Mouse (Mus musculus): ENCODE results near the gene Sema6c. TPM values are rescaled to one million over a fixed set of nuclear protein-coding genes. Genes with fewer than 3 reads are reported as not detected.
"Not testable (repeated sequence)": the region's sequence is repeated elsewhere in the genome, so short reads cannot be mapped to it uniquely, and the experiment has no call there.

Sema6c gene
- polyA plus RNA-seq, 1 experiment from 2014 or later: 15.2 TPM

DNA sequence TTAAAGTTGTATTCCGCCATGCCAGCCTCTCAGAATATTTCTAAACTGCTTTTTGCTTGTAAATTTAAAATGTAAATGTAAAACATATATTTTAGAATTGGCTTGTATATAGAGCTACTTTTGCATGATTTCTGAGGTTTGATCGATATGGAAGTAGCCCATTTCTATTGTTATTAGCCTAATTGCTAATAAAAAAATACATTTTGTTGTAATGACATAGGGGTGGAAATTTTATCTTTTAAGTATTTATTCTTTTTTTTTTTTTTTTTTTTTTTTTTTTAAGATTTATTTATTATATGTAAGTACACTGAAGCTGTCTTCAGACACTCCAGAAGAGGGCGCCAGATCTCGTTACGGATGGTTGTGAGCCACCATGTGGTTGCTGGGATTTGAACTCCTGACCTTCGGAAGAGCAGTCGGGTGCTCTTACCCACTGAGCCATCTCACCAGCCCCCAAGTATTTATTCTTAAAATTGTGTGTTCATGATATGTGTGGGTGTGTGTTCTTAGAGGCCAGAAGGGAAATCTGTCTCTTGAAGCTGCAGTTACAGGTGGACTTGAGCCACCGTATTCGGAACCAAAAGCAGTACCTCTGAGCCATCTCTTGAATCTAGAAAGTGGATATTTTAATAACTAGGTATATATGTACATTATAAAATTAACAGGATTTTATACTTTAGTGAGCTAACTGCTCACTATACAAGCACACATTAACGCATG is 52.8 kb downstream of the Sema6c start:
- not testable (repeated sequence) for H3K4me1 ChIP-seq (ENCODE audit: control insufficient read depth, insufficient read depth, low read depth, low read length); H3K4me2 ChIP-seq (ENCODE audit: low read length); H3K9me3 ChIP-seq (ENCODE audit: control insufficient read depth, low read length); H3K9ac ChIP-seq (ENCODE audit: low read depth, low read length); H3K4me3 ChIP-seq (ENCODE audit: low read length); H3K36me3 ChIP-seq (ENCODE audit: control insufficient read depth, insufficient read depth, low read length); H3K27me3 ChIP-seq (replicated peaks; ENCODE audit: control insufficient read depth, insufficient read depth, low read length); H3K27ac ChIP-seq (ENCODE audit: low read depth, low read length); ATAC-seq
- 95% methylated on average over 7 of the region's 10 CpGs for WGBS

DNA sequence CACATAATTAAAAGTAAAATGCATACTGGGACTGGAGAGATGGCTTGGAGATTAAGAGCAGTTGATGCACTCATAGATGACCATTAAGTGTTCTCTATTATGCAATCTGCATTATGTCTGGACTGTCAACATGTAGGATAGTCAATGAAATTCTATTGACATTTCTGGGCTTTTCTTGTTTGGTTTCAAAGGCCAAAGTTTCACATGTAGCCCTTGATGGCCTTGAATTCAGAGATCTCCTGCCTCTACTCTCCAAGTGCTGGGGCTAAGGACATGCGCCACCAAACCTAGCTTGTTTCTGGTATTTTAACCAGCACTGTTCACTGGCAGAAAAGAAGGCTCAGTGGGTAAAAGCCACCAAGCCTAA is 53.3 kb downstream of the Sema6c start:
- 100% methylated on average over 1 of the region's 1 CpGs for WGBS
- no peak overlapping the region for H3K4me2 ChIP-seq (ENCODE audit: low read length)
- H3K36me3 ChIP-seq (ENCODE audit: control insufficient read depth, insufficient read depth, low read length): peaks cover 5% of the 10 kb centered on the region; the same call in 1 of the 2 replicates
- H3K27me3 ChIP-seq (replicated peaks; ENCODE audit: control insufficient read depth, insufficient read depth, low read length): no peaks in the 10 kb centered on the region
- H3K4me3 ChIP-seq (ENCODE audit: low read length): no peak overlapping the region
- no peak for ATAC-seq
- H3K9me3 ChIP-seq (ENCODE audit: control insufficient read depth, low read length): no peaks in the 10 kb centered on the region
- peaks cover 9% of the 10 kb centered on the region for H3K4me1 ChIP-seq (ENCODE audit: control insufficient read depth, insufficient read depth, low read depth, low read length)
- H3K9ac ChIP-seq (ENCODE audit: low read depth, low read length): no peak overlapping the region
- H3K27ac ChIP-seq (ENCODE audit: low read depth, low read length): no peak overlapping the region

GRCm38 (mm10) chr3:95216655-95217254 is 56.5 kb downstream of the Sema6c start:
- H3K27me3 ChIP-seq (replicated peaks; ENCODE audit: control insufficient read depth, insufficient read depth, low read length): no peaks in the 10 kb centered on the region
- no peak for ATAC-seq
- H3K9ac ChIP-seq (ENCODE audit: low read depth, low read length): peak overlapping the region; percentile 89
- H3K36me3 ChIP-seq (ENCODE audit: control insufficient read depth, insufficient read depth, low read length): peaks cover 25% of the 10 kb centered on the region
- peak overlapping the region; percentile 77 for H3K4me3 ChIP-seq (ENCODE audit: low read length)
- no peaks in the 10 kb centered on the region for H3K9me3 ChIP-seq (ENCODE audit: control insufficient read depth, low read length)
- peak overlapping the region; percentile 72 for H3K4me2 ChIP-seq (ENCODE audit: low read length)
- H3K27ac ChIP-seq (ENCODE audit: low read depth, low read length): peak overlapping the region; percentile 98
- peaks cover 10% of the 10 kb centered on the region for H3K4me1 ChIP-seq (ENCODE audit: control insufficient read depth, insufficient read depth, low read depth, low read length)
- WGBS: 17% methylated on average over 4 of the region's 4 CpGs

DNA sequence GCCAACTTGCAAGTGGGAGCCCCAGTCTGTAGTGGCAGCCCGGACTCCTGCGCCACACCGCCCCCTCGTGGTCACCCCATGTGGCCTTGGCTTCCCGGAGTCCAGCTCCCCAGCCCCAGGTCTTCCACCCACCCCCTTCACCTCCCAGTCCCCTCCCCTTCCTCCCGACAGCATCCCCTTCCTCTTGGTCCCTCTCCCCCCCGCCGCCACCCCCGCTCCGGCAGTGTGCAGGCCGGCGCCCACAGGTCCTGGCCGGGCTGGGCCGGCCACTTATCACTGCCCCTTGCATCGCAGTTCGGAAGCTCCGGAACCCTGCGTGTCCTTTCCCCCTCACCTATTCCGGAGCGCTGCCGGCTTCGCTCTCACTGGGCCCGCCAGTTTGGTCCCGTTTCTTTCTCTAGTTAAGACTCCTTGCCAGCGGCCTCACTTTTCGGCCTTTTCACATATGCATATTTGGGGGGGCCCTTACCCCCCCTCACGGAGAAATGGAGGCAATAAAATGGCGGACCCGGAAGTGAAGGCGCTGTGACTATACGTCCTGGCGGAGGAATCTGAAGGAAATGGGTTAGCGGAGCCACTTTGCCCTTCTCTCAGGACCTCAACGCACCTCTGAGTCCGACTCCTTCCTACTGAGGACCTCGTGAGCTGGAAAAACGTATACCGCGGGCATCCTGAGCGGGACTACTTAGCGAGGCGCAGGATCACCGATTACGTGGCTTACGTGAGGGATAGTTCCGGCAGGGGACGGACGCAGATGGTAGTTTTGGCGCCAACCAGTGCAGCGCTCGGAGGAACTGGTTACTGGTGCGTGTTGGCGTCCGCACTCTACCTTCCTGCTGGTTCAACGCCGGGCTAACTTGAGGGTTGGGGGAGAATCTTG is 57.2 kb downstream of the Sema6c start, which contains the start of gene Gabpb2:
TSS of gene Gabpb2 (minus strand) at position 662 of the 880 bp plus-strand sequence.
- peaks cover 25% of the 10 kb centered on the region for H3K36me3 ChIP-seq (ENCODE audit: control insufficient read depth, insufficient read depth, low read length)
- H3K4me3 ChIP-seq (ENCODE audit: low read length): peak within 1 kb of the TSS; percentile 77
- ATAC-seq: peak; percentile 88
- peak within 1 kb of the TSS; percentile 89 for H3K9ac ChIP-seq (ENCODE audit: low read depth, low read length)
- peak within 1 kb of the TSS; percentile 72 for H3K4me2 ChIP-seq (ENCODE audit: low read length)
- peak within 1 kb of the TSS; percentile 98 for H3K27ac ChIP-seq (ENCODE audit: low read depth, low read length)
- no peaks in the 10 kb centered on the region for H3K9me3 ChIP-seq (ENCODE audit: control insufficient read depth, low read length)
- H3K27me3 ChIP-seq (replicated peaks; ENCODE audit: control insufficient read depth, insufficient read depth, low read length): no peaks in the 10 kb centered on the region
- WGBS: under 1% methylated on average over 52 of the region's 56 CpGs
- peaks cover 10% of the 10 kb centered on the region for H3K4me1 ChIP-seq (ENCODE audit: control insufficient read depth, insufficient read depth, low read depth, low read length)

DNA sequence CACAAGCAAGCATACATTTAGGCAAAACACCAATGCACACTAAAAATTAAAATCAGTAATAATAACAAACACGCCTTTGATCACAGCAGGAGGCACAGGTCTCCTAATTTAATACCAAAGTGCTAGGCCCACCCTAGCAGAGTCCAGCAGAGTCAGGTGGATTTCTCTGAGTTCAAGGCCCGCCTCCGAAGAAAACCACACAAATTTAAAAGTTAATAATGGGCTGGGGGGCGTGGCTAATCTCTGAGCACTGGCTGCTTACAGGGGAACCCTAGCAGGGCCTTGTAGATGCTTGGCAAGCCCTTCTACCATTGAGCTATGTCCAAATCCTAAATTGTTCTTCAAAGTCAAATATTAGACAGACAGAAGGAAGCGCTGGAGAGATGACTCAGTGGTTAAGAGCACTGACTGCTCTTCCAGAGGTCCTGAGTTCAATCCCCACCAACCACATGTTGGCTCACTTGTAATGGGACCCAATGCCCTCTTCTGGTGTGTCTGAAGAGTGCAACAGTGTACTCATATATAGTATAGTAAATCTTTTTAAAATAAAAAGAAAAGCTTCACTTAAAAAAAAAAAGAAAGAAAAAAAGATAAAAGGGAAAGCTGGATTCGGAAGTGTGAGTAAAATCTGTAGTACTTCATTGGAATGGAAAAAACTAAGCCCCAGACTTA is 58.3 kb downstream of the Sema6c start:
- Histone ChIP-seq H3K27ac (ENCODE audit: low read depth, low read length) (no peak overlapping the region), H3K4me3 (ENCODE audit: low read length) (peak overlapping the region; percentile 77), H3K4me2 (ENCODE audit: low read length) (peak overlapping the region; percentile 72), H3K4me1 (ENCODE audit: control insufficient read depth, insufficient read depth, low read depth, low read length) (peaks cover 10% of the 10 kb centered on the region), H3K27me3 (replicated peaks; ENCODE audit: control insufficient read depth, insufficient read depth, low read length) (no peaks in the 10 kb centered on the region), H3K9me3 (ENCODE audit: control insufficient read depth, low read length) (no peaks in the 10 kb centered on the region), H3K9ac (ENCODE audit: low read depth, low read length) (no peak overlapping the region; the same call in 1 of the 2 replicates), H3K36me3 (ENCODE audit: control insufficient read depth, insufficient read depth, low read length) (peaks cover 25% of the 10 kb centered on the region)
- no peak for ATAC-seq
- 83% methylated on average over 6 of the region's 6 CpGs for WGBS

DNA sequence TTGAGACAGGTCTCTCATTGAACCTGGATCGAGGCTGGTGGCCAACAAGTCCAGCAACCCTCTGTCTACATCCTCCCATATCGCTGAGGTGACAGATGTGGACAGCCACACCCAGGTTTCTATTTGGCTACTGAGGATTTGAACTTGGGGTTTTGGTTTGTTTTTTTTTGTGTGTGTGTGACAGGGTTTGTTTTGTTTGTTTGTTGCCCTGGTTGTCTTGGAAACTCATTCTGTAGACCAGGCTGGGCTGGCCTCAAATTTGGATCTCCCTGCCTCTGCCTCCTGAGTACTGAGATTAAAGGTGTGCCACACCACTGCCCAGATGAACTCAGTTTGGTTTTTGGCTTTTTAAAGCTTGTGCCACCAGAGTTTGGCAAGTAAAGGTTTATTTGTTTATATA is 62.8 kb downstream of the Sema6c start:
- peaks cover 28% of the 10 kb centered on the region for H3K4me1 ChIP-seq (ENCODE audit: control insufficient read depth, insufficient read depth, low read depth, low read length)
- H3K9me3 ChIP-seq (ENCODE audit: control insufficient read depth, low read length): no peaks in the 10 kb centered on the region
- H3K27ac ChIP-seq (ENCODE audit: low read depth, low read length): no peak overlapping the region
- 96% methylated on average over 2 of the region's 2 CpGs for WGBS
- peaks cover 30% of the 10 kb centered on the region for H3K36me3 ChIP-seq (ENCODE audit: control insufficient read depth, insufficient read depth, low read length)
- no peak overlapping the region for H3K4me2 ChIP-seq (ENCODE audit: low read length)
- no peak overlapping the region for H3K9ac ChIP-seq (ENCODE audit: low read depth, low read length)
- no peak for ATAC-seq
- H3K4me3 ChIP-seq (ENCODE audit: low read length): no peak overlapping the region
- H3K27me3 ChIP-seq (replicated peaks; ENCODE audit: control insufficient read depth, insufficient read depth, low read length): no peaks in the 10 kb centered on the region

Small RNA genes within 50 kb of the gene (microRNA-seq; reads per million reads assigned to microRNA genes)
- not detected for gene Mir8099-1

Other genes with a start within 250 kb of the Sema6c start
- gene Selenbp1, start 227.4 kb upstream of the Sema6c start, polyA plus RNA-seq (2015; fragmentation: Nextera tagmentation; extraction: Ambion mirVana): 18.1 and 23.5 TPM in 2 replicates
- 6.1 and 7.1 TPM in 2 replicates for gene Rfx5, start 206.4 kb upstream of the Sema6c start, polyA plus RNA-seq (2015; fragmentation: Nextera tagmentation; extraction: Ambion mirVana)
- gene Pi4kb, start 185.7 kb upstream of the Sema6c start, polyA plus RNA-seq (2015; fragmentation: Nextera tagmentation; extraction: Ambion mirVana): 22.1 and 26.2 TPM in 2 replicates
- 15.9 and 22.0 TPM in 2 replicates for gene Zfp687, start 145.0 kb upstream of the Sema6c start, polyA plus RNA-seq (2015; fragmentation: Nextera tagmentation; extraction: Ambion mirVana)
- 267 and 288 TPM in 2 replicates for gene Psmd4, start 117.8 kb upstream of the Sema6c start, polyA plus RNA-seq (2015; fragmentation: Nextera tagmentation; extraction: Ambion mirVana)
- gene Pip5k1a, start 53.5 kb upstream of the Sema6c start, polyA plus RNA-seq (2015; fragmentation: Nextera tagmentation; extraction: Ambion mirVana): 13.8 and 14.5 TPM in 2 replicates
- gene Vps72, start 49.4 kb upstream of the Sema6c start, polyA plus RNA-seq (2015; fragmentation: Nextera tagmentation; extraction: Ambion mirVana): 142 and 158 TPM in 2 replicates
- gene Tmod4, start 36.0 kb upstream of the Sema6c start, polyA plus RNA-seq (2015; fragmentation: Nextera tagmentation; extraction: Ambion mirVana): 0.98 and 1.7 TPM in 2 replicates
- gene Scnm1, start 26.4 kb upstream of the Sema6c start, polyA plus RNA-seq (2015; fragmentation: Nextera tagmentation; extraction: Ambion mirVana): 83.2 and 83.6 TPM in 2 replicates
- gene Lysmd1, start 26.4 kb upstream of the Sema6c start, polyA plus RNA-seq (2015; fragmentation: Nextera tagmentation; extraction: Ambion mirVana): 51.9 and 52.3 TPM in 2 replicates
- gene Tnfaip8l2, start 18.1 kb upstream of the Sema6c start, polyA plus RNA-seq (2015; fragmentation: Nextera tagmentation; extraction: Ambion mirVana): 3.0 and 3.3 TPM in 2 replicates
- gene Gabpb2, start 57.5 kb downstream of the Sema6c start, polyA plus RNA-seq (2015; fragmentation: Nextera tagmentation; extraction: Ambion mirVana): 2.4 and 3.0 TPM in 2 replicates
- gene Cdc42se1, start 68.3 kb downstream of the Sema6c start, polyA plus RNA-seq (2015; fragmentation: Nextera tagmentation; extraction: Ambion mirVana): 59.1 and 61.0 TPM in 2 replicates
- gene Mllt11, start 71.7 kb downstream of the Sema6c start, polyA plus RNA-seq (2015; fragmentation: Nextera tagmentation; extraction: Ambion mirVana): 282 and 327 TPM in 2 replicates
- 0.29 and 0.30 TPM in 2 replicates for gene Gm128, start 81.1 kb downstream of the Sema6c start, polyA plus RNA-seq (2015; fragmentation: Nextera tagmentation; extraction: Ambion mirVana)
- 0.20 TPM in 1 of 2 replicates, not detected in the other for gene Bnipl, start 90.7 kb downstream of the Sema6c start, polyA plus RNA-seq (2015; fragmentation: Nextera tagmentation; extraction: Ambion mirVana)
- 35.8 and 36.3 TPM in 2 replicates for gene Mindy1, start 120.9 kb downstream of the Sema6c start, polyA plus RNA-seq (2015; fragmentation: Nextera tagmentation; extraction: Ambion mirVana)
- 77.6 and 79.9 TPM in 2 replicates for gene Prune1, start 121.6 kb downstream of the Sema6c start, polyA plus RNA-seq (2015; fragmentation: Nextera tagmentation; extraction: Ambion mirVana)
- gene Anxa9, start 146.7 kb downstream of the Sema6c start, polyA plus RNA-seq (2015; fragmentation: Nextera tagmentation; extraction: Ambion mirVana): 0.35 TPM in 2 replicates
- gene Cers2, start 154.3 kb downstream of the Sema6c start, polyA plus RNA-seq (2015; fragmentation: Nextera tagmentation; extraction: Ambion mirVana): 97.4 and 102 TPM in 2 replicates
- 36.0 and 44.3 TPM in 2 replicates for gene Setdb1, start 196.7 kb downstream of the Sema6c start, polyA plus RNA-seq (2015; fragmentation: Nextera tagmentation; extraction: Ambion mirVana)
- not detected in 2 replicates for gene 4930558C23Rik, start 242.4 kb downstream of the Sema6c start, polyA plus RNA-seq (2015; fragmentation: Nextera tagmentation; extraction: Ambion mirVana)